Comparison of ENCODE assay signal across 12 mouse cellular contexts in the genomic region with DNA sequence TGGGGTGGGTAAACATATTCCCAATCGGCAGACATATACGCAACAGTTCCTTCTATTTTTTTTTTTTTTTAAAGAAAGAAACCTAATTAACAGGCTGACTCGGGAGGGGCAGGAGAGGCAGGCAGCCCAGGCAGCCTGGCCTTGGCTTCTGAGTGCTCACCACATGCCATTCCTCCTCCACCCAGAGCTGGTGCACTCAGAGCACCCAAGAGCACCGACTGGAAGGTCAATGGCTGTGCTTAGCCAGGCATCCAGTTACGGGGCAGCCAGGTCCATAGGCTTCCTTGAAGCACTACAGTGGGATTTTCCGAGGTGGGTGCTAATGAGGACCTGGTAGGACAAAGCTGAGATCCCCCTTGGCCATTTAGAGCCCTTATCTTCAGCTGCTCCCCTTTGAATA.
"Had no signal": no experiment of that assay in that cellular context is flagged by ENCODE, and none has a peak within 500 bp of the region (broad histone marks: within the 10 kb centered on the region; RNA-seq: fewer than 3 reads in every experiment).

No protein-coding gene starts in this region.

- H3K27ac ChIP-seq: limb, embryonic 10.5 days; liver, embryonic 15.5 days; midbrain, embryonic 13.5 days; stomach, embryonic 15.5 days had no signal

- H3K4me1 ChIP-seq: limb, embryonic 10.5 days; liver, embryonic 15.5 days; midbrain, embryonic 13.5 days; stomach, embryonic 15.5 days had no signal

- H3K9me3 ChIP-seq: limb, embryonic 10.5 days; liver, embryonic 15.5 days; midbrain, embryonic 13.5 days; stomach, embryonic 15.5 days had no signal

- DNase-seq: kidney, adult 8-10 months; lung, adult 2 months; lung, postnatal 36 days; right cerebral cortex, postnatal 14 days; thymus, adult 2 months; thymus, postnatal 25 days had no signal

- H3K4me3 ChIP-seq: limb, embryonic 10.5 days; liver, embryonic 15.5 days; midbrain, embryonic 13.5 days; stomach, embryonic 15.5 days had no signal

- H3K9ac ChIP-seq: liver, embryonic 15.5 days; midbrain, embryonic 13.5 days; stomach, embryonic 15.5 days had no signal

- H3K27me3 ChIP-seq: liver, embryonic 15.5 days; midbrain, embryonic 13.5 days; stomach, embryonic 15.5 days had no signal

- ATAC-seq: lung, postnatal 0 days; midbrain, embryonic 13.5 days had no signal

- H3K36me3 ChIP-seq: limb, embryonic 10.5 days; liver, embryonic 15.5 days; midbrain, embryonic 13.5 days; stomach, embryonic 15.5 days had no signal

- H3K4me2 ChIP-seq: liver, embryonic 11.5 days; liver, embryonic 15.5 days; midbrain, embryonic 13.5 days; stomach, embryonic 15.5 days had no signal
